Mouse (Mus musculus) embryonic facial prominence, embryonic 11.5 days (tissue): ENCODE data around the gene Fam131a. TPM values are rescaled to one million over a fixed set of nuclear protein-coding genes. Genes with fewer than 3 reads are reported as not detected.
A peak's percentile ranks its signal among the peaks of the same experiment; 100 is the strongest.

Experiments used
- ATAC-seq: fragments of 200-750 bp; cut with Nextera tagmentation; replicated peaks from 2 replicates; pipeline ENCODE4 v1.8.0; 2017; ENCODE audit warnings: low read depth; ENCODE audit not compliant: insufficient number of reproducible peaks, low FRiP score, low TSS enrichment
- DNase-seq: peaks from one replicate; pipeline ENCODE4 v3.0.0-alpha.2; 2015; ENCODE audit warnings: low spot score
- H3K27ac ChIP-seq: fragments of 300-500 bp; sonication (generic); replicated peaks from 2 replicates; pipeline ENCODE4 v1.5.1; 2014; ENCODE audit warnings: mild to moderate bottlenecking, low read depth, low read length, control low read depth
- H3K27me3 ChIP-seq: fragments of 300-500 bp; sonication (generic); 2 replicates; pipeline ENCODE4 v1.6.1; 2014; ENCODE audit warnings: mild to moderate bottlenecking, low read length, moderate library complexity, mixed read lengths; ENCODE audit not compliant: control insufficient read depth, insufficient read depth
- H3K36me3 ChIP-seq: fragments of 300-500 bp; sonication (generic); replicated peaks from 2 replicates; pipeline ENCODE4 v1.6.1; 2014; ENCODE audit warnings: low read depth, mild to moderate bottlenecking, low read length, moderate library complexity, mixed read lengths; ENCODE audit not compliant: control insufficient read depth, insufficient read depth
- H3K4me1 ChIP-seq: fragments of 300-500 bp; sonication (generic); 2 replicates; pipeline ENCODE4 v1.6.1; 2014; ENCODE audit warnings: low read length, mixed read lengths; ENCODE audit not compliant: control insufficient read depth, insufficient read depth
- H3K4me2 ChIP-seq: fragments of 300-500 bp; sonication (generic); 2 replicates; pipeline ENCODE4 v1.6.1; 2014; ENCODE audit warnings: low read depth, mild to moderate bottlenecking, control low read depth, low read length, moderate library complexity
- H3K4me3 ChIP-seq: fragments of 300-500 bp; sonication (generic); 2 replicates; pipeline ENCODE4 v1.5.1; 2014; ENCODE audit warnings: low read depth, low read length, control low read depth
- H3K9ac ChIP-seq: fragments of 300-500 bp; sonication (generic); replicated peaks from 2 replicates; pipeline ENCODE4 v1.6.1; 2014; ENCODE audit warnings: mild to moderate bottlenecking, control low read depth, low read length
- H3K9me3 ChIP-seq: fragments of 300-500 bp; sonication (generic); replicated peaks from 2 replicates; pipeline ENCODE4 v1.6.1; 2016; ENCODE audit warnings: mild to moderate bottlenecking, low read length, inconsistent platforms, mixed read lengths; ENCODE audit not compliant: control insufficient read depth
- WGBS: fragments of 180-500 bp; shearing (Covaris S2); extraction: QIAGEN DNeasy Blood & Tissue Kit; methylation state at CpG from one replicate; pipeline ENCODE4 v1.1.7; 2014; 5-methylcytosine and 5-hydroxymethylcytosine counted together
- polyA plus RNA-seq: library from polyadenylated mRNA; unstranded; fragments of >200 nt; fragmentation: Nextera tagmentation; extraction: Ambion mirVana; gene quantifications from 2 replicates; pipeline ENCODE4 v1.2.1, GENCODE M21; 2014

Fam131a gene
- polyA plus RNA-seq, 1 experiment from 2014 or later = 4.4 TPM

- Histone ChIP-seq H3K27ac (no peak overlapping the region), H3K27me3 (no peaks in the 10 kb centered on the region), H3K36me3 (no peaks in the 10 kb centered on the region), H3K4me2 (no peak overlapping the region), H3K4me3 (no peak overlapping the region), H3K9me3 (no peaks in the 10 kb centered on the region), H3K4me1 (no peaks in the 10 kb centered on the region), H3K9ac (no peak overlapping the region)
- WGBS = 37% methylated on average over 8 of the region's 8 CpGs
- DNase-seq = peak; percentile 12
- ATAC-seq = no peak
Measured at GRCm38 (mm10) chr16:20750518-20750917, 57.5 kb downstream of the Fam131a start.

Other genes starting within 250 kb of the Fam131a start
- 144 and 156 TPM in 2 replicates for gene Eif2b5, start 194.4 kb upstream of the Fam131a start, polyA plus RNA-seq
- gene Dvl3, start 176.3 kb upstream of the Fam131a start, polyA plus RNA-seq = 37.1 and 38.5 TPM in 2 replicates
- 726 and 756 TPM in 2 replicates for gene Ap2m1, start 157.8 kb upstream of the Fam131a start, polyA plus RNA-seq
- 56.3 and 58.1 TPM in 2 replicates for gene Abcf3, start 144.7 kb upstream of the Fam131a start, polyA plus RNA-seq
- gene Vwa5b2, start 103.8 kb upstream of the Fam131a start, polyA plus RNA-seq = 1.4 TPM in 2 replicates
- gene Eef1akmt4, start 81.6 kb upstream of the Fam131a start, polyA plus RNA-seq = 32.5 and 35.8 TPM in 2 replicates
- not detected in 2 replicates for gene Gm49333, start 81.6 kb upstream of the Fam131a start, polyA plus RNA-seq
- gene Alg3, start 81.5 kb upstream of the Fam131a start, polyA plus RNA-seq = 47.3 and 49.4 TPM in 2 replicates
- 1.8 and 2.2 TPM in 2 replicates for gene Camk2n2, start 72.0 kb upstream of the Fam131a start, polyA plus RNA-seq
- 2.4 and 2.5 TPM in 2 replicates for gene Ece2, start 63.4 kb upstream of the Fam131a start, polyA plus RNA-seq
- gene Psmd2, start 41.6 kb upstream of the Fam131a start, polyA plus RNA-seq = 500 and 501 TPM in 2 replicates
- gene Eif4g1, start 24.9 kb upstream of the Fam131a start, polyA plus RNA-seq = 156 TPM in 2 replicates
- gene Polr2h, start 24.4 kb downstream of the Fam131a start, polyA plus RNA-seq = 120 and 124 TPM in 2 replicates
- gene Clcn2, start 24.5 kb downstream of the Fam131a start, polyA plus RNA-seq = 13.0 and 14.8 TPM in 2 replicates
- 1.5 and 1.7 TPM in 2 replicates for gene Chrd, start 39.9 kb downstream of the Fam131a start, polyA plus RNA-seq
- gene Thpo, start 41.3 kb downstream of the Fam131a start, polyA plus RNA-seq = 0.48 TPM in 1 of 2 replicates, not detected in the other